Mouse (Mus musculus): ENCODE data around the gene Itpr2. TPM values are rescaled to one million over a fixed set of nuclear protein-coding genes. Genes with fewer than 3 reads are reported as not detected.

Itpr2 gene
- polyA plus RNA-seq, 1 experiment from 2014 or later = 12.2 TPM

DNA sequence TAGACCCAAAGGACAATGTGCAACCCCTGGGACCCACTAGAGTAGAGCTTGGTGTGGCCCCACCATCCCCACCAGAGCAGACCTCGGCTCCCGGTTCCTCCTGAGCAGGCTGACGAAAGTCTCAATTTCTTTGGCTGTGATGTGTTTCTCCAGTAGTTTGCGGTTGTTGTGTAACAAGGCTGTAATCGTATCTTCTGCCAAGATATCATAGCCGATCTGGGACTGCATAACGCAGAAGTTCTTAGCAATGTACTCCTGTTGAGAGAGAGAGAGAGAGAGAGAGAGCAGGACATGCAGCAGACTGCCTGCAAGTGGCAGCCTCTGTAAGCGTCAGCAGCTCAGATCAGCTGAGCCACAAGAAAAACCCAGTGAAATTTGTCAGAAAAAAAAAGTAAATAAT lies 122.8 kb downstream of the Itpr2 start:
- H3K4me3 ChIP-seq (replicated peaks) = no peak overlapping the region
- no peak overlapping the region for H3K27ac ChIP-seq
- 82% methylated on average over 8 of the region's 8 CpGs for WGBS
- no peak overlapping the region for H3K9ac ChIP-seq
- H3K4me1 ChIP-seq = no peaks in the 10 kb centered on the region
- H3K4me2 ChIP-seq = no peak overlapping the region
- no peaks in the 10 kb centered on the region for H3K36me3 ChIP-seq
- H3K27me3 ChIP-seq (replicated peaks) = no peaks in the 10 kb centered on the region
- no peak for ATAC-seq (ENCODE audit: insufficient read depth, low FRiP score, low read depth)
- H3K9me3 ChIP-seq = no peaks in the 10 kb centered on the region

DNA sequence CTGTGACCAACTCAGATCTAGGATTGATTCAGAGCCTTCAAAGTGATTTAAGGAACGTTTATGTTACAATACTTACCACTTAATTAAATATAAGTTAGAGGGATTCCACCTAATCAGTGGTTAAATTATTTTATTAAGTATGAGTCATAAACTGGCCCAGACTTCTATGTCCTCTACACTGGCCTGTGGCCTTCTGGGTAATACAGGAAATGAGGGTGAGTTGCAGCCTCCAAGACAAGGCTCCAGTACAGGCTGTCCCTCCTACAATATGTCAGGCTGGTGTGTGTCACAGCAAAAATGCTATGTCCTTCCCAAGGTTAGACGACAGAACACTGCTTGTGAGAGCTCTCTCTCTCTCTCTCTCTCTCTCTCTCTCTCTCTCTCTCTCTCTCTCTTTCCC lies 130.5 kb downstream of the Itpr2 start:
- no peak for ATAC-seq (ENCODE audit: insufficient read depth, low FRiP score, low read depth)
- H3K27me3 ChIP-seq (replicated peaks) = no peaks in the 10 kb centered on the region
- WGBS = 51% methylated on average over 2 of the region's 2 CpGs
- H3K4me2 ChIP-seq = no peak overlapping the region
- no peak overlapping the region for H3K27ac ChIP-seq
- no peaks in the 10 kb centered on the region for H3K36me3 ChIP-seq
- no peaks in the 10 kb centered on the region for H3K4me1 ChIP-seq
- H3K9ac ChIP-seq = no peak overlapping the region
- H3K9me3 ChIP-seq = no peaks in the 10 kb centered on the region
- H3K4me3 ChIP-seq (replicated peaks) = no peak overlapping the region

DNA sequence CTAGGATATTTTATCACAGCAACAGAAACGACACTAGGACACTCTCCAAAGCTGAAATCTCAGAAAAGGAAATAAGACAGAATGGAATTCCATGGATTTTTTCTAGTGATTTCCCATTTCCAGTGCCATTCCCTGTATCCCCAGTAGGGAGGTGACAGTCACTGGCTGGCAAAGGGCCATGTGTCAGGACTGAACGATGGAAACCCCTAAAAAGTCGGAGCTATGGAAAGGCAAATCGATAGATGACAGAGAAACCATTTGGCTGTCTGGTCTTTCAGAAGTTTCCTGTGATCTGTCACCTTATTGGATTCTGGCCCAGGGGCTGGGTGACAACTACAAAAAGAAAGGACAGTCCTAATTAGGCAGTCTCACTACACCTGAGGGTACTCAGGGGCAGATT lies 135.8 kb downstream of the Itpr2 start:
- WGBS = 80% methylated on average over 4 of the region's 4 CpGs
- Histone ChIP-seq H3K36me3 (no peaks in the 10 kb centered on the region), H3K4me3 (replicated peaks) (no peak overlapping the region), H3K27ac (no peak overlapping the region), H3K4me1 (no peaks in the 10 kb centered on the region), H3K4me2 (no peak overlapping the region), H3K9me3 (no peaks in the 10 kb centered on the region), H3K27me3 (replicated peaks) (no peaks in the 10 kb centered on the region), H3K9ac (no peak overlapping the region)
- ATAC-seq (ENCODE audit: insufficient read depth, low FRiP score, low read depth) = no peak

DNA sequence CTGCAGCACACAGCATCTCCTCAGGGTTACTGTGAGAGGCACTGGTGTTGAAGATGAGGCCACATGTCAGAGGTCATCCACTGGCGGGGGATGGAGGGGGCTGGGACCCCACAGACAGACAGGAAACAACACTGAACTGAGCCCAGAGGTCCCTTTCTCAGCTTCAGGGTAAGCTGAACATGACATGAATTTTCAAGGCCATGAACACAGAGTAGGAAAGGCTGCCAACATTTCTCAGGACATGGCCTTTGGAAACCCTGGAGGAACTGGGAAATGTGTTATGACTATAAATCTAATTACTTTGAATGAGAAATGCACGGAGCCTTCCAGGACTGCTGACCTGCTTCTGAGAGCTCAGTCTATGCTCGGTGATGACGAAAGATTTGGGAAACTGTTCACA lies 144.1 kb downstream of the Itpr2 start:
- Histone ChIP-seq H3K4me3 (replicated peaks) (no peak overlapping the region), H3K9me3 (no peaks in the 10 kb centered on the region), H3K27me3 (replicated peaks) (no peaks in the 10 kb centered on the region), H3K36me3 (no peaks in the 10 kb centered on the region), H3K27ac (no peak overlapping the region), H3K4me1 (no peaks in the 10 kb centered on the region), H3K4me2 (no peak overlapping the region), H3K9ac (no peak overlapping the region)
- 51% methylated on average over 4 of the region's 4 CpGs for WGBS
- ATAC-seq (ENCODE audit: insufficient read depth, low FRiP score, low read depth) = no peak

DNA sequence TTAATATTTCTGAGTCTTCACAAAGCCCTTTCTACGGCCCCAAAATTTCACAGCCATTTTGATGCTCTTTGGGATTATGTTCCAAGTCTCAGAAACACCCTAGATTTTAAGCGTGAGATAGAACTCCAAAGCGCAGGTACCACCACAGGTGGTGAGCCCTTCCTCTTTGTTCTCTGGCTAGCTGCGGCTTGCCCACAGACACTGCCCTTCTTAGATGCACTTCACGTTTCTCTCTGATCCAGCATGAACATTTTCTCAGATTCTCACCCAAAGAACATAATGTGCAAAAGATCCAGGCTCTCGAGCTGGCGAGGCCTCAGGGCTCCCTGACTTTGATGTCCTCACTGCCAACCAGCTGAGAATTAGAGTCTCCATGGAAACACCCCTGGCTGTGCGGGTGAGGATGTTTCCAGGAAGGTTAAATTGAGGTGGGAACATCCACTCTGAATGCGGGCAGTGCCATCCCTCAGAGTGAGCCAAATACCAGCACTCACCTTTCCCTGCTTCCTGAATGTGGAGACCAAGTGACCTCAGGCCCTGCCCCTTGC lies 149.7 kb downstream of the Itpr2 start:
- Histone ChIP-seq H3K4me1 (no peaks in the 10 kb centered on the region), H3K9me3 (no peaks in the 10 kb centered on the region), H3K9ac (no peak overlapping the region), H3K27ac (no peak overlapping the region), H3K4me2 (no peak overlapping the region), H3K27me3 (replicated peaks) (no peaks in the 10 kb centered on the region), H3K36me3 (0 out of 2 replicates have a peak, but pooled peaks cover 4% of the 10 kb centered on the region), H3K4me3 (replicated peaks) (no peak overlapping the region)
- no peak for ATAC-seq (ENCODE audit: insufficient read depth, low FRiP score, low read depth)
- WGBS = 66% methylated on average over 9 of the region's 9 CpGs

DNA sequence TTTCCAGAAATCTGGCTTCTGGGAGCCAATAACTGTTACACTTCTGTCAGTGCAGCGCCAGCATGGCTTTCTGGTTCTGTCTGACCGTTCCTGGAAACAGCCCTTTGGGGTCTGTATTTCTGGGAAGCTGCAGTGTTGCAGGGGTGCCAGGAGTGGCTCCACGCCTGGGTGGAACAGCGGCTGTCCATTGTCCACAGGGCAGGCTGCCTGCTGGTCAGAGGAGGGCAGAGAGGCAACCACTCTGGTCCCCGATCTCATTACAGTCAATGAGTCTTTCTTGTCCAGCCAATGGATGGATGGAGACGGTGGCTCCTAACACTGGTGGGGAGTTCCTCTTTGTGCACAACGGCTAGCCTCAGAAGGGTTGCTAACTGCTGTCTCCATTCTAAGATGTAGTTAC lies 150.2 kb downstream of the Itpr2 start:
- no peak for ATAC-seq (ENCODE audit: insufficient read depth, low FRiP score, low read depth)
- Histone ChIP-seq H3K4me3 (replicated peaks) (no peak overlapping the region), H3K36me3 (0 out of 2 replicates have a peak, but pooled peaks cover 4% of the 10 kb centered on the region), H3K4me1 (no peaks in the 10 kb centered on the region), H3K27ac (no peak overlapping the region), H3K27me3 (replicated peaks) (no peaks in the 10 kb centered on the region), H3K4me2 (no peak overlapping the region), H3K9me3 (no peaks in the 10 kb centered on the region), H3K9ac (no peak overlapping the region)
- WGBS = 83% methylated on average over 7 of the region's 7 CpGs

DNA sequence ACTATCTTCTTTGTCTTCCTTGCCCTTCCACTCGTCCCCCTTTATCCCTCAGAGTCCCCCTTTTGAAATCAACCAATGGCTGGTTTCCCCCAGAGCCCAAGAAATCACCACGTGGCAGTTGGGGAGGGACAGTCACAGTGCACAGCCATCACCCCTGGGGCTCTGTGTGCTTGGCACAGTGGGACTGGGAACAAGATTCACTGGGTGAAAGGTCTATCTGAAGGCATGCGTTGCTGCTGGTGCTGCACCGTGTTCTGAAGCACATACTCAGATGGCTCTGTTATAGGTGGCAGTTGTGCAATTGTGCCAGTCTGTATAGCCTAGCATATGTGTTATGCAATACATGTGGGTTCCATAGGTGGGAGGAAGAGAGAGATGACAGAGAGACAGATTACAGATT lies 154.5 kb downstream of the Itpr2 start:
- no peak overlapping the region for H3K9ac ChIP-seq
- 63% methylated on average over 4 of the region's 4 CpGs for WGBS
- H3K27me3 ChIP-seq (replicated peaks) = no peaks in the 10 kb centered on the region
- H3K4me2 ChIP-seq = no peak overlapping the region
- H3K9me3 ChIP-seq = no peaks in the 10 kb centered on the region
- H3K4me3 ChIP-seq (replicated peaks) = no peak overlapping the region
- no peak overlapping the region for H3K27ac ChIP-seq
- ATAC-seq (ENCODE audit: insufficient read depth, low FRiP score, low read depth) = no peak
- no peaks in the 10 kb centered on the region for H3K4me1 ChIP-seq
- 0 out of 2 replicates have a peak, but pooled peaks cover 4% of the 10 kb centered on the region for H3K36me3 ChIP-seq

DNA sequence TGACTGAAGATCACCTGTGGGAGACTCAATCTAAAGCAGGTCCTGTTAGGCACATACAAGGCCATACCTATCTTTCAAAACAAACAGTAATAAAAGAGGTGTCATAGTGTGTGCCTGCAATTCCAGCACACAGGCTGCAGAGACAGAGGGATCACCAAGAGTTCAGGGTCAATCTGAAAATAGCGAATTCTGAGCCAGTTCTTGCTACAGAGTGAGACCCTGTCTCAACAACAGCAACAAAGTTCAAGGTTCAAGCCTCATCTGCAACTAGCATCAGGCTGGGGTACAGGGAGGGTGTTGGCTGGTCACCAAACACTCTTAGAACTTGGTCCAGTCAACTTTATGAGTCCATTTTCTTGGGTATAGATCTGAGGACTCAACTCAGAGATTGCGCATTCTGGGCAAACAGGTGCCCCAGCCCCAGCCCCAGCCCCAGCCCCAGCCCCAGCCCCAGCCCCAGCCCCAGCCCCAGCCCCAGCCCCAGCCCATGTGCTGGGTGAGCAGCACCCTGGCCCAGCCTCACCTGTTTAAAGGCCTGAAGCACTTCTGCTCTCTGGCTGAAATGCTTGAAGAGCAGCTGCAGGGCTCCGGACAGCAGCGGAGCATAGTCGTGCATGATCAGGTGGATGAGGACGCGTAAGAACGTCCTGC lies 155.4 kb downstream of the Itpr2 start:
- ATAC-seq (ENCODE audit: insufficient read depth, low FRiP score, low read depth) = no peak
- H3K4me2 ChIP-seq = no peak overlapping the region
- no peaks in the 10 kb centered on the region for H3K9me3 ChIP-seq
- H3K27ac ChIP-seq = no peak overlapping the region
- H3K4me3 ChIP-seq (replicated peaks) = no peak overlapping the region
- no peaks in the 10 kb centered on the region for H3K4me1 ChIP-seq
- H3K9ac ChIP-seq = no peak overlapping the region
- 90% methylated on average over 8 of the region's 8 CpGs for WGBS
- 0 out of 2 replicates have a peak, but pooled peaks cover 4% of the 10 kb centered on the region for H3K36me3 ChIP-seq
- no peaks in the 10 kb centered on the region for H3K27me3 ChIP-seq (replicated peaks)

DNA sequence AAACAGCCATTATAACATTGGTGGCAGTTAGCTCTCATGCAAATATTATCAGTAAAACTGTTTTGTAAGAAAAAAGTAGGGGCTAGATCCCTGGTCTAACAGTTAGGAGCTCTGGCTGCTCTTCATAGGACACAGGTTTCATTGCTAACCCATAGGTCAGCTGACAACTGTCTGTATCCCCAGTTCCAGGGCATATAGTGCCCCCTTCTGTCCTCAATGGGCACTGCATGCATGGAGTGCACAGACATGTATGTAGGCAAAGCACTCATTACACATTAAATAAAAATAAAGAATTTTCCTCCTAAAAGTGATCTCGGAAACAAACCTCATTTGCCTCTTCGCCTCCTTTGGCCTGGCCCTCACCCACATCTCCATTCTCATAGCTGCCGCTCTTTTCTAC lies 157.3 kb downstream of the Itpr2 start:
- H3K4me2 ChIP-seq = no peak overlapping the region

DNA sequence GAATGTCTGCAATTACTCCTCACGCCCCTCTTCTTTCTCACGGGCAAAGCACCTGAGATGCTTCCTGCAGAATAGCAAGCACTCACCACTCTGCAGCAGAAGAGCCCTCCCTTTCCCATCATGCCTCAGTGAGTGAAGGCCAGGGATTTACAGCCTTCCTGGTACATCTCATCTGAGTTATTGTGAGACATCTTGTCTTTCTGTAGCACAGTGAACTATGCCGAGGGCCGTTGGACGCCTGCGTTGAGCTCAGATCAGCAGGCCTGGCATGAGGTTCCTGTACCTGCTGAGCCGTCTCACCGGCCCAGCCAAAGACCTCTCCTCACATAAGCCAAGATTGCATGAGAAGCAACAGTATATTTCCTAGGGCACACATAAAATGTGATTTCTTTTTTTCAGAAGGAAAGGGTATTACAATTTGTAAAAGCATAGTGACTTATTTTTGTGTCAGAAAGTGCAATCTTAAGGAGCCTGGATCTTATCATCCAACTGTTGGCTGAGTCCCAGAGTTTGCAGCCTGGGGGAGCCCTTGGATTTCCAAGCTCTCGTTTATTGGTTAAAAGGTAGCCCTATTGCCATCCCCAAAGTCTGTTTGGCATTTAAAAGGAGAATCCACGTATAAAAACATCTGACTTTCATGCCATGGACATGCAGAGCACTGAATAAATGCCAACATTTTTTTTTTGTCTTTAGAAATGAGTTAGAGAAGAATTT lies 158.2 kb downstream of the Itpr2 start:
- H3K4me3 ChIP-seq (replicated peaks) = no peak overlapping the region
- H3K36me3 ChIP-seq = no peaks in the 10 kb centered on the region
- H3K4me1 ChIP-seq = no peaks in the 10 kb centered on the region
- no peak overlapping the region for H3K4me2 ChIP-seq
- no peak overlapping the region for H3K27ac ChIP-seq
- no peak for ATAC-seq (ENCODE audit: insufficient read depth, low FRiP score, low read depth)
- H3K9ac ChIP-seq = no peak overlapping the region
- 58% methylated on average over 10 of the region's 10 CpGs for WGBS
- H3K9me3 ChIP-seq = no peaks in the 10 kb centered on the region
- no peaks in the 10 kb centered on the region for H3K27me3 ChIP-seq (replicated peaks)

More for the DNA sequence above, 157.3 kb downstream of the Itpr2 start:
- no peak for ATAC-seq (ENCODE audit: insufficient read depth, low FRiP score, low read depth)
- no peaks in the 10 kb centered on the region for H3K27me3 ChIP-seq (replicated peaks)
- no peak overlapping the region for H3K4me3 ChIP-seq (replicated peaks)
- no peaks in the 10 kb centered on the region for H3K9me3 ChIP-seq
- no peaks in the 10 kb centered on the region for H3K4me1 ChIP-seq
- H3K36me3 ChIP-seq = no peaks in the 10 kb centered on the region
- H3K9ac ChIP-seq = no peak overlapping the region
- 96% methylated on average over 3 of the region's 3 CpGs for WGBS
- H3K27ac ChIP-seq = no peak overlapping the region

DNA sequence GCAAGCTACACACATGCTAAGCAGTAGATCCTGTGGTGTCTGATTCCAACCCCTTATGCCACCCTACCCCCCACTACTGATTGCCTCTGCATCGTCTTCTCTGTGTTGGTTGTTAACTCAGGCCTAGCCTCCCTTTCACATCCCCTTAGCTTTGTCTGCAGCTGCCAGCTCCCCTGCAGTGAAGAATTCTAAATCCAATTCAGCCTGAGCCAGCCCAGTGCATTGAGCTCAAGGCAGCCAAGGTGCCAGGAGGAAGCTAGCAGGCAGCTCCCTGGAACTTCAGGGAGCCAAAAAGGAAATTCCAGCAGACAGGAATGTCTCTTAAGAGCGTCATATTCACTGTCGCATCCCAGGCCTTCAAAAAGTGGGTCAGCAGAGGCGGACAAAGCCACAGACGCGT lies 159.0 kb downstream of the Itpr2 start:
- no peaks in the 10 kb centered on the region for H3K36me3 ChIP-seq
- no peaks in the 10 kb centered on the region for H3K4me1 ChIP-seq
- no peak for ATAC-seq (ENCODE audit: insufficient read depth, low FRiP score, low read depth)
- H3K4me2 ChIP-seq = no peak overlapping the region
- H3K9ac ChIP-seq = no peak overlapping the region
- no peak overlapping the region for H3K4me3 ChIP-seq (replicated peaks)
- no peaks in the 10 kb centered on the region for H3K27me3 ChIP-seq (replicated peaks)
- 64% methylated on average over 6 of the region's 6 CpGs for WGBS
- H3K27ac ChIP-seq = no peak overlapping the region
- no peaks in the 10 kb centered on the region for H3K9me3 ChIP-seq

DNA sequence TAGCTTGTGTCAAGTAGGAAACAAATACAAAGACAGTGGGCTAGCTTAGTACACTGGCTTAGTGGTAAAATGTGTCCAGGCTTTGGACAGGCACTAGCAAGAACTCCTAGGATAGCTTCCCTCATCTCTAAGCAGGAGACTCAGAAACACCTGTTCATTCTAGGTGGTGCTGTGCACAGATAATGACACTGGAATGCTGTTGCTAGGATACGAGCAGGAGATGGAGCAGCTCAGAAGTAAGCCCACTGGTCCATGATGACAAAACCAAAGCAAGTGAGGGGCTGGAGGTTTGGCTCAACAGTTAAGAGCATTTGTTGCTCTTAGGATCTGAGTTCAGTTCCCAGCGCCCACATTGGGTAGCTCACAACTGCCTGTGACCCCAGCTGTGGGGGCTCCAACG lies 160.1 kb downstream of the Itpr2 start:
- H3K9ac ChIP-seq = no peak overlapping the region
- 78% methylated on average over 3 of the region's 3 CpGs for WGBS
- no peak overlapping the region for H3K4me3 ChIP-seq (replicated peaks)
- H3K27ac ChIP-seq = no peak overlapping the region
- ATAC-seq (ENCODE audit: insufficient read depth, low FRiP score, low read depth) = no peak
- H3K4me2 ChIP-seq = no peak overlapping the region
- H3K27me3 ChIP-seq (replicated peaks) = no peaks in the 10 kb centered on the region
- H3K36me3 ChIP-seq = no peaks in the 10 kb centered on the region
- no peaks in the 10 kb centered on the region for H3K9me3 ChIP-seq
- H3K4me1 ChIP-seq = no peaks in the 10 kb centered on the region
